Mouse (Mus musculus) kidney, adult 9 months (tissue): ENCODE data around the gene Gm13276.
"Not testable (repeated sequence)": the region's sequence is repeated elsewhere in the genome, so short reads cannot be mapped to it uniquely, and the experiment has no call there.

Experiments
- DNase-seq: peaks from one replicate; pipeline ENCODE4 v3.0.0; 2022

Gm13276 gene

DNA sequence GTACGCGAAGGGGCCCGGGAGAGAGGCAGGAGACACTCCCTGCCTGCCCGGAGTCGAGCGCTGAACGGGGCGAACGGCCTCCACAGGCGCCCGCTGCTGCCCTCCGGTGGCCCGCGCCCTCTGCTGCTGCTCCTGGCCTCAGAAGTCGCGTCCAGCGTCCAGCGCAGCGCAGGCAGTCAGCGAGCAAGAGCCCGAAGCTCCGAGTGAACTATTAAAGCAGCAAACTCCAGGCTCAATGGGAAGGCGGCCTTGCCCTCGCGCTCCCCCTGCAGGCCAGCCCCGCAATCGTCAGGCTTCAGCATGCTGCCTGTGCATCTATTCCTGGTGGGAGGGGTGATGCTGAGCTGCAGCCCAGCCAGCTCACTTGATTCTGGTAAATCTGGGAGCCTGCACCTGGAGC, at the start of gene Gm13276:
TSS of gene Gm13276 (plus strand) at position 301 of the 400 bp plus-strand sequence.
- DNase-seq, result not testable (repeated sequence)

DNA sequence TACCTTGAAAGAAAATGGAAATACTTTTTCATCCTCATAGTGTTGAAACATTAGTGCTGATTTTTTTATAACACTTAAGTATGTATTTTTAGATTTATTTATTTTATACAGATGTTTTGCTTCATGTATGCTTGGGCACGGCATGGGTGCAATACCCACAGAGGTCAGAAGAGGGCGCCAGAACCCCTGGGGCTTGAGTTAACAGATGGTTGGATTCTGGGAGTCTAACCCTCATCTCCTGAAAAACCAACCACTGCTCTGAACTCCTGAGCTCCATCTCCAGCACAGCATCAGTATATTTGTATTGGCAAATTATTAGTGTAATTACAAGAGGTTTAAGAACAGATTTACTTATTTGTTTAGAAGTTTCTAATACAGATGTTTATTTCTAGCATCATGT, 47.0 kb upstream of the Gm13276 start:
- DNase-seq, result peak; percentile 78

DNA sequence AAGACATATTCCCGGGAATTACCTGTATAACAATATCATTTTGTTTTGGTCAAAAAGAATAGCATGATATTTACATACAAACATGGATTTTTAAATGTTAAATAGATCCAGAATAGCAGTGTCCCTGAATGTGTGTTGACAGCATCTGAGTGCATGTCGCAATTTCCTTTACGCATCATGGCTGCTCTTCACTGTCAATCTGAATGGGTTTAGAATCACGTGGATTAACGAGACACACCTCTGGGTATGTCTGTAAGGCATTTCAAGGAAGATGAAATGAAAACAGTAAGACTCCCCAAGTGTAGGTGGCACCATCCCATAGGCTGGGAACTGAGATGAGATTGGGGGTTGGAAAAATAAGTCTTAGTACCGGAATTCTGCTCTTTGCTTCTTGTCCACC, 46.5 kb upstream of the Gm13276 start:
- DNase-seq, result no peak

DNA sequence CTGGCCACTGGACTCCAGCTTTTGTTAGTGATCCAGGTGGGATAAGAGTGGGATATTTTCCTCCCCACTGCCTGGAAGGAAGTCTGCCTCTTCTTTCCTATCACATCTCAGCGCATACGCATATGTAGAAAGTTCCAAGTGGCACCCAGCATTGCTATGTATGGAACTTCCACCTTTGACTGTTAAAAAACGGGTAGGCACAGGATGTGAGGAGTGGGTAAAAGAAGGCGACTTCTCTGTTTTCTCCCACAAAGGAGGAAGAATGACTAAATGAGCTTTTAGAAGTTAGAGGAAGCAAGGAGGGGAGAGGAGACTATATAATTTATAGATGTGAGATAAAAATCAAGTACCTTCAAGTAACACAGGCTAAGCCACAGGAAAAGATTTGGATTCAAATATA, 44.1 kb upstream of the Gm13276 start:
- DNase-seq, result no peak

DNA sequence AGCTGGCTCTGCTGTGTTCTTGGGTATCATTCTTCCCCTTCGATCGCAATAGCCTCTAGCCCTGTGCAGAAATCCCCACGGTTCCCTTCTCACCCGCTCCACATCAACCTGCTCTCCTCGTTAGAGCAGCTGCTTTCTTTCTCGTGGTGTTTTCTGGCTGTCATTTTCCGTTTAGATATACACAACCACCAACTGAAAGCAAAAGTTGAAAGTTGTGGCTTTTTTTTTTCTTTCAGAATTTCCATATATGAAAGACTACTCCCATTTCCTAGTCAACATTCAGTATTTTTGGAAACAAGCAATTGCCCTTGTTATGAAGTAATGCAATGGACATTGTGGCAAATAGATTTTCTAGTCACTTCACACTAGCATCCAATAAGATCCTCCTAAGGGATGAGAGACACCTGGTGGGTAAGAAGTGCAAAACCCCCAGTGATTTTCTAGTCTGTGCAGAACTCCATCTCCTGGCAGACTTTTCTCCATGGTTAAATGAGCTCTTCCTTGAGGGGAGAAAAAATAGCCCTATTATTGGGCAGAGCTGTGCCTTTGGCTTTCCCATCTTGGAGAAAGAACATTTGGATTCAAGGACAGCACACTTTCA, 42.6 kb upstream of the Gm13276 start:
- no peak for DNase-seq

DNA sequence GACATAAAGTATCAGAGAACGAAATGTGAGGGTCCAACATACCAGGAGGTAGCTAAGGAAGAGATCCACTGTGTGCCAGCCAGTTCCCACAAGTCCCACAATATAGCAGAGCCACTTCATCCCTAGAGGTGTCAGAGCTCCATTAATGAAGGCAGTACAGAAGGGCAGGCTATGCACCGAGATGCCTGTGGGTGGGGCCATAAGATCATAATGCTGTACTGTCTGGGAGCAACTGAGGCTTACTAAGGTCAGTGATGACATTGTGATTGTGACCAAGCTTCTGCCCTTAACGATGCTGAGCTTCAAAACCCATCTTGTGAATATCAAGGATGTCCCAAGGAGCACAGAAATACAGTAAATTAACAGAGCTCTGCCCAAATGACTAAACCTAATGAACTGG, 41.3 kb upstream of the Gm13276 start:
- no peak for DNase-seq

DNA sequence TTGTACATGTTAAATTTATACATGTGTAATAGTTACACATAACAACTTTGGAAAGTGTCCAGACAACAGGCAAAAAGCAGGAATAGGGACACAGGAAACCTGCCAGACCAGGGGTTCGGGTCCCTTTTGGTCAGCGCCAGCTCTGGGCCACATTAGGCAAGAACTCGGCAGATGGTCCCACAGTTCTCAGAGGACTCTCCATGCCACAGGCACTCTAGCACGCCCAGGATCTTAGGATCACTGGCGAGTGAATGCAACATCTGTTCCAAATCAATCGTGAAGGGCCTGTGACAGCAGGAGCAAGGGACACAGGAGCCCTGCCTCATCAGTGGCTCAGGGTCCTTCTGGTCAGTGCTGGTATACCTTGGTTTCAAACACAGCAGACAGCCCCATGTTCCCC, 35.6 kb upstream of the Gm13276 start:
- no peak for DNase-seq

DNA sequence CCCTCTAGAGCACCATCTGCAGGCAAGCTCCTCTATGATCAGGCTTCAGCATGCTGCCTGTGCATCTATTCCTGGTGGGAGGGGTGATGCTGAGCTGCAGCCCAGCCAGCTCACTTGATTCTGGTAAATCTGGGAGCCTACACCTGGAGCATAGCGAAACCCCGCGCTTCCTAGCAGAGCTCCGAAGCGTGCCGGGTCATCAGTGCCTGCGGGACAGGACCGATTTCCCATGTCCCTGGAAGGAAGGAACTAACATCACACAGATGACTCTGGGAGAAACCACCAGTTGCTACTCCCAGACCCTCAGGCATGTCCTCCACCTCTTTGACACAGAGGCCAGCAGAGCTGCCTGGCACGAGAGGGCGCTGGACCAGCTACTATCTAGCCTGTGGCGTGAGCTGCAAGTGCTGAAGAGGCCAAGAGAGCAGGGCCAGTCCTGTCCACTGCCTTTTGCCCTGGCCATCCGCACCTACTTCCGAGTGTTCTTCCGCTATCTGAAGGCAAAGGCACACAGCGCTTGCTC, 30.6 kb upstream of the Gm13276 start, which contains the start of gene Gm13271:
TSS of gene Gm13271 (plus strand) at position 51 of the 523 bp plus-strand sequence.
- DNase-seq, result peak; percentile 73

DNA sequence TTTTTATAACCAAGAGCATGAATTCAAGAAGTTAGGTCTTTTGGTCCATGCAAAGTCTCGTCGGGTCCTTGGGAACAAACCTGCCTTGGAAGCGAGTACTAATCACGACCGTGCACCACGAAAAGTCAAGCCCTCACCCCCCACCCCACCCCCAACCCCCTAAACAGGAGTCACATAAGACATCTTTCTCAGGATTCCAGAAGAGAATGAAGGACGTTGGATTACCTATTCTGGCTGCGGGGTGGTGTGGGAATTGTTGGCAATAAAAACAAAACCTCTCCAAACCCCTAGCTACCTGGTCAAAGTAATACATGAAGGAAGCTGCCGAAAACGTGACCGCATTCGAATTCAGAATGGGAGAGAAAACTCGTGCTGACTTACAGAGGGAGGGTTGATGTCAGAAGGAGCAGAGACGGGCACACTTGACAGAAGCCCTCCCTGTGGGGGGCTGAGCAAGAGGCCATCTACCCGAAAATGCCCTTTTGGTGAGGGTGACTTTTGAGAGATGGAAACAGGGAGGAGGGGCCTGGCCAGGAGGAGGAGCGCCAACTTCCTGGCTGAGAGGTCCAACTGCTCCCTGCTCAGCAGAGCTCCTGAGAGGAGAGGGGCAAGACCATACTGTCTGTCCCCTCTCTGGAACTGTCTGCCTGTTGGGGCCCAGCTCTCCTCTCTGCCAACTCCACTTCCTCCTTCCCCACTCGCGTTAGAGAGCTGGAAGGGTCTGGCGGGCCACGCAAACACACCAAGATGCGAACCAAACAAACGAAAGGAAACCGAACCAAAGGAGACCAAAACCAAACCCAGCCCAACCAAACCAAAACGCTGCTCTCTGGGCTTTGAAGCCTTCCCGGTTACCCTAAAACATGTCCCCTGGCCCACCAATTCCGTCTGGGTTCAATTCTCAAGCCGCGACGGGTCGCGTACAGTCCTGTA, 28.7 kb upstream of the Gm13276 start:
- peak; percentile 18 for DNase-seq

DNA sequence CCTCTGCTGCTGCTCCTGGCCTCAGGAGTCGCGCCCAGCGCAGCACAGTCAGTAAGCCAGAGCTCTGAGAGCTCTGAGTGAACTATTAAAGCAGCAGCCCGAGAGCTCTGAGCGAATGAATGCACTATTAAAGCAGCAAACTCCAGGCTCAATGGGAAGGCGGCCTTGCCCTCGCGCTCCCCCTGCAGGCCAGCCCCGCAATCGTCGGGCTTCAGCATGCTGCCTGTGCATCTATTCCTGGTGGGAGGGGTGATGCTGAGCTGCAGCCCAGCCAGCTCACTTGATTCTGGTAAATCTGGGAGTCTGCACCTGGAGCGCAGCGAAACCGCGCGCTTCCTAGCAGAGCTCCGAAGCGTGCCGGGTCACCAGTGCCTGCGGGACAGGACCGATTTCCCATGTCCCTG, 27.9 kb upstream of the Gm13276 start:
- peak; percentile 95 for DNase-seq

DNA sequence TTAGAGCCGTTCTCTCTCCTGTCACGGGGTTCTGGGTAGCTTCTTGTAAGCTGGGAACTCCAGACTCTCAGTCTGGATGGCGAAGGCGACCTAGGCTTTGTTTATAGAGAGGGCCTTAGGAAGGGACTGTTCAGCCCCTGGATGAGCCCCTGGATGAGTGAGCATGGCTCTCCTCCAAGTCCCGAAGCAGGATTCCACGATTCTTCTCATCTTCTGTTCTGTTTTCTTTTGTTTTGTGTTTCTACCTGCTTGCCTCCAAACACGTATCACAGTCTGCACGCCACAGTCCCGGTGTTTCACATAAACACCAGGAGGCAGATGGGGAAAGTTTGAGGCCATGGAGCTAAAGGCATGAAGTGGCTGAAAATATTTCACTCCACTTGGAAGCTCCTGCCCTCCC, 26.8 kb upstream of the Gm13276 start:
- peak; percentile 30 for DNase-seq

DNA sequence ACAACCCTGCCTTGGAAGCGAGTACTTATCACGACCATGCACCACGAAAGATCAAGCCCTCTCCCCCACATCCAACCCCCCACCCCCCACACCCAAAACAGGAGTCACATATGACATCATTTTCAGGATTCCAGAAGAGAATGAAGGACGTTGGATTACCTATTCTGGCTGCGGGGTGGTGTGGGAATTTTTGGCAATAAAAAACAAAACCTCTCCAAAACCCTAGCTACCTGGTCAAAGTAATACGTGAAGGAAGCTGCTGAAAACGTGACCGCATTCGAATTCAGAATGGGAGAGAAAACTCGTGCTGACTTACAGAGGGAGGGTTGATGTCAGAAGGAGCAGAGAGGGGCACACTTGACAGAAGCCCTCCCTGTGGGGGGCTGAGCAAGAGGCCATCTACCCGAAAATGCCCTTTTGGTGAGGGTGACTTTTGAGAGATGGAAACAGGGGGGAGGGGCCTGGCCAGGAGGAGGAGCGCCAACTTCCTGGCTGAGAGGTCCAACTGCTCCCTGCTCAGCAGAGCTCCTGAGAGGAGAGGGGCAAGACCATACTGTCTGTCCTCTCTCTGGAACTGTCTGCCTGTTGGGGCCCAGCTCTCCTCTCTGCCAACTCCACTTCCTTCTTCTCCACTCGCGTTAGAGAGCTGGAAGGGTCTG, 25.8 kb upstream of the Gm13276 start, which contains the start of gene Gm13283:
TSS of gene Gm13283 (plus strand) at position 510 of the 659 bp plus-strand sequence.
- DNase-seq, result peak; percentile 51

DNA sequence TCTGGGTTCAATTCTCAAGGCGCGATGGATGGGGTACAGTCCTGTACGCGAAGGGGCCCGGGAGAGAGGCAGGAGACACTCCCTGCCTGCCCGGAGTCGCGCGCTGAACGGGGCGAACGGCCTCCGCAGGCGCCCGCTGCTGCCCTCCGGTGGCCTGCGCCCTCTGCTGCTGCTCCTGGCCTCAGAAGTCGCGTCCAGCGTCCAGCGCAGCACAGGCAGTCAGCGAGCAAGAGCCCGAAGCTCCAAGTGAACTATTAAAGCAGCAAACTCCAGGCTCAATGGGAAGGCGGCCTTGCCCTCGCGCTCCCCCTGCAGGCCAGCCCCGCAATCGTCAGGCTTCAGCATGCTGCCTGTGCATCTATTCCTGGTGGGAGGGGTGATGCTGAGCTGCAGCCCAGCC, 25.1 kb upstream of the Gm13276 start:
- DNase-seq, result peak; percentile 89

DNA sequence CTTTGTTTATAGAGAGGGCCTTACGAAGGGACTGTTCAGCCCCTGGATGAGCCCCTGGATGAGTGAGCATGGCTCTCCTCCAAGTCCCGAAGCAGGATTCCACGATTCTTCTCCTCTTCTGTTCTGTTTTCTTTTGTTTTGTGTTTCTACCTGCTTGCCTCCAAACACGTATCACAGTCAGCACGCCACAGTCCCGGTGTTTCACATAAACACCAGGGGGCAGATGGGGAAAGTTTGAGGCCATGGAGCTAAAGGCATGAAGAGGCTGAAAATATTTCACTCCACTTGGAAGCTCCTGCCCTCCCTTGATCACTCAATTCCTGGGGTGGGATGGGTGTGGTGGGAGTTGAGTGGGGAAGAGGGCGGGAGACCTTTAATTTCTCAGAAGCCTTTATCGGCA, 23.7 kb upstream of the Gm13276 start:
- DNase-seq, result peak; percentile 65

DNA sequence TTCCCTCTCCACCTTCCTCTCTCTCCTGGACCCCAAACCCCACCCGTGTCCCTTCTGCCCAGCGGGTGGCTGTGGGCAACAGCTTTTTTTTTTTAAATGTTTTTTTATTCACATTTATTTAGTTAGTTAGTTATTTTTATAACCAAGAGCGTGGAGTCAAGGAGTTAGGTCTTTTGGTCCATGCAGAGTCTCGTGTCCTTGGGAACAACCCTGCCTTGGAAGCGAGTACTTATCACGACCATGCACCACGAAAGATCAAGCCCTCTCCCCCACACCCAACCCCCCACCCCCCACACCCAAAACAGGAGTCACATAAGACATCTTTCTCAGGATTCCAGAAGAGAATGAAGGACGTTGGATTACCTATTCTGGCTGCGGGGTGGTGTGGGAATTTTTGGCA, 23.2 kb upstream of the Gm13276 start:
- DNase-seq, result not testable (repeated sequence)

DNA sequence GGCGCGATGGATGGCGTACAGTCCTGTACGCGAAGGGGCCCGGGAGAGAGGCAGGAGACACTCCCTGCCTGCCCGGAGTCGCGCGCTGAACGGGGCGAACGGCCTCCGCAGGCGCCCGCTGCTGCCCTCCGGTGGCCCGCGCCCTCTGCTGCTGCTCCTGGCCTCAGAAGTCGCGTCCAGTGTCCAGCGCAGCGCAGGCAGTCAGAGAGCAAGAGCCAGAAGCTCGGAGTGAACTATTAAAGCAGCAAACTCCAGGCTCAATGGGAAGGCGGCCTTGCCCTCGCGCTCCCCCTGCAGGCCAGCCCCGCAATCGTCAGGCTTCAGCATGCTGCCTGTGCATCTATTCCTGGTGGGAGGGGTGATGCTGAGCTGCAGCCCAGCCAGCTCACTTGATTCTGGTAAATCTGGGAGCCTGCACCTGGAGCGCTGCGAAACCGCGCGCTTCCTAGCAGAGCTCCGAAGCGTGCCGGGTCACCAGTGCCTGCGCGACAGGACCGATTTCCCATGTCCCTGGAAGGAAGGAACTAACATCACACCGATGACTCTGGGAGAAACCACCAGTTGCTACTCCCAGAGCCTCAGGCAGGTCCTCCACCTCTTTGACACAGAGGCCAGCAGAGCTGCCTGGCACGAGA, 22.0 kb upstream of the Gm13276 start:
- peak; percentile 80 for DNase-seq

DNA sequence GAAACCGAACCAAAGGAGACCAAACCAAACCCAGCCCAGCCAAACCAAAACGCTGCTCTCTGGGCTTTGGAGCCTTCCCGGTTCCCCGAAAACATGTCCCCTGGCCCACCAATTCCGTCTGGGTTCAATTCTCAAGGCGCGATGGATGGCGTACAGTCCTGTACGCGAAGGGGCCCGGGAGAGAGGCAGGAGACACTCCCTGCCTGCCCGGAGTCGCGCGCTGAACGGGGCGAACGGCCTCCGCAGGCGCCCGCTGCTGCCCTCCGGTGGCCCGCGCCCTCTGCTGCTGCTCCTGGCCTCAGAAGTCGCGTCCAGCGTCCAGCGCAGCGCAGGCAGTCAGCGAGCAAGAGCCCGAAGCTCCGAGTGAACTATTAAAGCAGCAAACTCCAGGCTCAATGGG, 12.0 kb upstream of the Gm13276 start, which contains the start of gene Gm13290:
TSS of gene Gm13290 (plus strand) at position 301 of the 400 bp plus-strand sequence.
- not testable (repeated sequence) for DNase-seq

DNA sequence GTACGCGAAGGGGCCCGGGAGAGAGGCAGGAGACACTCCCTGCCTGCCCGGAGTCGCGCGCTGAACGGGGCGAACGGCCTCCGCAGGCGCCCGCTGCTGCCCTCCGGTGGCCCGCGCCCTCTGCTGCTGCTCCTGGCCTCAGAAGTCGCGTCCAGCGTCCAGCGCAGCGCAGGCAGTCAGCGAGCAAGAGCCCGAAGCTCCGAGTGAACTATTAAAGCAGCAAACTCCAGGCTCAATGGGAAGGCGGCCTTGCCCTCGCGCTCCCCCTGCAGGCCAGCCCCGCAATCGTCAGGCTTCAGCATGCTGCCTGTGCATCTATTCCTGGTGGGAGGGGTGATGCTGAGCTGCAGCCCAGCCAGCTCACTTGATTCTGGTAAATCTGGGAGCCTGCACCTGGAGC, 8.9 kb upstream of the Gm13276 start, which contains the start of gene Gm13289:
TSS of gene Gm13289 (plus strand) at position 301 of the 400 bp plus-strand sequence.
- not testable (repeated sequence) for DNase-seq

DNA sequence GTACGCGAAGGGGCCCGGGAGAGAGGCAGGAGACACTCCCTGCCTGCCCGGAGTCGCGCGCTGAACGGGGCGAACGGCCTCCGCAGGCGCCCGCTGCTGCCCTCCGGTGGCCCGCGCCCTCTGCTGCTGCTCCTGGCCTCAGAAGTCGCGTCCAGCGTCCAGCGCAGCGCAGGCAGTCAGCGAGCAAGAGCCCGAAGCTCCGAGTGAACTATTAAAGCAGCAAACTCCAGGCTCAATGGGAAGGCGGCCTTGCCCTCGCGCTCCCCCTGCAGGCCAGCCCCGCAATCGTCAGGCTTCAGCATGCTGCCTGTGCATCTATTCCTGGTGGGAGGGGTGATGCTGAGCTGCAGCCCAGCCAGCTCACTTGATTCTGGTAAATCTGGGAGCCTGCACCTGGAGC, 6.0 kb upstream of the Gm13276 start, which contains the start of gene Gm13272:
TSS of gene Gm13272 (plus strand) at position 301 of the 400 bp plus-strand sequence.
- DNase-seq, result not testable (repeated sequence)

DNA sequence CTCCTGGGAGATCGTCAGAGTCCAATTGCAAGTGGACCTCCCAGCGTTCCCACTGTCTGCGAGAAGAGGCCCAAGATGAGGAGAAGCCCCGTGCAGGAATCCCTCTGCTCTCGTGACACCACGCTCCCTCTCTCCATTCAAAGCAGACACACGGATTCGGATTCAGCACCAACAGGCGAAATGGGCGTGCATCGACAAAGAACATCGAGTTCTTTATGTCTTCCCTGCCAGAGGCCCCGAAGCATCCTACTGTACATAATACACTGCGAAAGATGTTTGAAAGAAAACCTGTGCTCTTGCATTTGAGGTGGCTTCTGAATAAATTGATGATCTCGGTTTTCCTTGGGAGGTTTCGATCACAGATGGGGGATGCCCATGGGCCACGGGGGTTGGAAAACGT, 5.2 kb upstream of the Gm13276 start:
- DNase-seq, result not testable (repeated sequence)

DNA sequence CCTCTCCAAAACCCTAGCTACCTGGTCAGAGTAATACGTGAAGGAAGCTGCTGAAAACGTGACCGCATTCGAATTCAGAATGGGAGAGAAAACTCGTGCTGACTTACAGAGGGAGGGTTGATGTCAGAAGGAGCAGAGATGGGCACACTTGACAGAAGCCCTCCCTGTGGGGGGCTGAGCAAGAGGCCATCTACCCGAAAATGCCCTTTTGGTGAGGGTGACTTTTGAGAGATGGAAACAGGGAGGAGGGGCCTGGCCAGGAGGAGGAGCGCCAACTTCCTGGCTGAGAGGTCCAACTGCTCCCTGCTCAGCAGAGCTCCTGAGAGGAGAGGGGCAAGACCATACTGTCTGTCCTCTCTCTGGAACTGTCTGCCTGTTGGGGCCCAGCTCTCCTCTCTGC, 3.7 kb upstream of the Gm13276 start, which contains the start of gene Ifnz:
TSS of gene Ifnz (plus strand) at position 301 of the 400 bp plus-strand sequence.
- DNase-seq, result not testable (repeated sequence)

DNA sequence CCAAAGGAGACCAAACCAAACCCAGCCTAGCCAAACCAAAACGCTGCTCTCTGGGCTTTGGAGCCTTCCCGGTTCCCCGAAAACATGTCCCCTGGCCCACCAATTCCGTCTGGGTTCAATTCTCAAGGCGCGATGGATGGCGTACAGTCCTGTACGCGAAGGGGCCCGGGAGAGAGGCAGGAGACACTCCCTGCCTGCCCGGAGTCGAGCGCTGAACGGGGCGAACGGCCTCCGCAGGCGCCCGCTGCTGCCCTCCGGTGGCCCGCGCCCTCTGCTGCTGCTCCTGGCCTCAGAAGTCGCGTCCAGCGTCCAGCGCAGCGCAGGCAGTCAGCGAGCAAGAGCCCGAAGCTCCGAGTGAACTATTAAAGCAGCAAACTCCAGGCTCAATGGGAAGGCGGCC, 3.2 kb upstream of the Gm13276 start:
- peak; percentile 40 for DNase-seq
